Mouse (Mus musculus) E14TG2a.4 (cell line): Measurements from ENCODE around the gene Htra2.

Experiments
- CTCF ChIP-seq: conservative IDR thresholded peaks from 2 replicates; pipeline ENCODE4 v1.5.1; 2014; ENCODE audit warnings: low read length
- NANOG ChIP-seq: IDR thresholded peaks from 2 replicates; pipeline ENCODE4 v1.6.1; 2014; ENCODE audit warnings: borderline replicate concordance, low read length, mixed read lengths
- POU5F1 ChIP-seq: IDR thresholded peaks from 2 replicates; pipeline ENCODE4 v1.6.1; 2014; ENCODE audit warnings: low read length, borderline replicate concordance

GRCm38 (mm10) chr6:83080210-83080609 lies 25.1 kb upstream of the Htra2 start:
- TF ChIP-seq CTCF = no peak
- no peak for TF ChIP-seq NANOG
- TF ChIP-seq POU5F1 = no peak
